Mouse (Mus musculus): ENCODE results near the gene Ms4a10. TPM values are rescaled to one million over a fixed set of nuclear protein-coding genes. Genes with fewer than 3 reads are reported as not detected.

Ms4a10 gene
- polyA plus RNA-seq, 1 experiment: not detected

DNA sequence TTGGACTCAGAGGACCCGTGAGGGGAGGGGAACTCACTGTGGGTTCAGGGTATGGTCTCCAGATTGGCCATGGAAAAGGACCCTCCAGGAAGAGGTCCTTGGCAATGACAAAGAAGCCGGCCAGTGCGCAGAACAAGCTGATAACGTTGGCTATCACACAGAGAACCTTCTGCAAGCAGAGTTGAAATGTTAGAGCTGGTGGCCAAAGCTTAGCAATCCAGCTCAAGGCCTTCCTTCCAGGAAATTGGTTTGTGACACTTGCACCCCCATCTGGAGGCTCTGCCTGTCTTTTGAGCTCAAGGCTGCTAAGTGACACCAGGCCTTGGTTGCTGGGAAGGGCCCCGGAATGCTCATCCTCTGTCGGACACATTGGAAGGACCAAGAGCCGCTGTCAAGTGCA is 8.7 kb downstream of the Ms4a10 start:
- no peak for DNase-seq
- no peak for TF ChIP-seq POLR2A (IDR thresholded peaks at IDR 0.05; ENCODE audit: low read depth, low read length)
- no peak for TF ChIP-seq CTCF (conservative IDR thresholded peaks at IDR 0.05; ENCODE audit: insufficient read depth, insufficient read length, low read depth, low read length)
- WGBS: 78% methylated on average over 7 of the region's 7 CpGs
- no peak overlapping the region for H3K4me3 ChIP-seq (ENCODE audit: insufficient read depth, low read depth, low read length)
- no peaks in the 10 kb centered on the region for H3K27me3 ChIP-seq (replicated peaks; ENCODE audit: control insufficient read depth, insufficient read depth, low read length)
- no peak overlapping the region for H3K27ac ChIP-seq (ENCODE audit: insufficient read depth, low read depth, low read length)
- H3K4me1 ChIP-seq (ENCODE audit: control insufficient read depth, insufficient read depth, low read length): no peaks in the 10 kb centered on the region
- no peaks in the 10 kb centered on the region for H3K36me3 ChIP-seq (ENCODE audit: control insufficient read depth, insufficient read depth, low read length)

DNA sequence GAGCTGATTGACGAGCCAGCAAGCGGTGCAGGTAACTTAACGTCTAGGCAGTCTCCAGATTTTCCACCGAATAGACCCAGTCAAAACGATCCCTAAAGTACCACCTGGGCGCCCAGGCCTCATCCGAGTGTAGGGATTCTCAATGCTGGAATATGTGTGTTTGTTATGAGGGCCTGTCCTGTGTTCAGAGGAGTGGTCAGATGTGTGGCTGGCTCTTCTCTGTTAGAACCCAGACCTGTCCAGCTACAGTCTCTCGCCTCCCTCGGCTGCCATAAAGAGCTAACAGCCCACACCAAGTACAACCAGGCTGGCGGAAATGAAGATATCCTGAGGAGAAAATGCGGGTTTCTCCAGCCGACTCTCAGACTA is 14.5 kb downstream of the Ms4a10 start:
- Histone ChIP-seq H3K4me3 (ENCODE audit: insufficient read depth, low read depth, low read length) (no peak overlapping the region), H3K27ac (ENCODE audit: insufficient read depth, low read depth, low read length) (no peak overlapping the region), H3K36me3 (ENCODE audit: control insufficient read depth, insufficient read depth, low read length) (no peaks in the 10 kb centered on the region), H3K27me3 (replicated peaks; ENCODE audit: control insufficient read depth, insufficient read depth, low read length) (no peaks in the 10 kb centered on the region), H3K4me1 (ENCODE audit: control insufficient read depth, insufficient read depth, low read length) (no peaks in the 10 kb centered on the region)
- WGBS: 42% methylated on average over 12 of the region's 12 CpGs
- TF ChIP-seq POLR2A (IDR thresholded peaks at IDR 0.05; ENCODE audit: low read depth, low read length) (no peak), CTCF (conservative IDR thresholded peaks at IDR 0.05; ENCODE audit: insufficient read depth, insufficient read length, low read depth, low read length) (no peak)
- DNase-seq: no peak

GRCm38 (mm10) chr19:10959085-10959977 is 15.1 kb downstream of the Ms4a10 start:
- H3K4me1 ChIP-seq (ENCODE audit: control insufficient read depth, insufficient read depth, low read length): no peaks in the 10 kb centered on the region
- H3K4me3 ChIP-seq (ENCODE audit: insufficient read depth, low read depth, low read length): no peak overlapping the region
- 26% methylated on average over 11 of the region's 11 CpGs for WGBS
- H3K27me3 ChIP-seq (replicated peaks; ENCODE audit: control insufficient read depth, insufficient read depth, low read length): no peaks in the 10 kb centered on the region
- DNase-seq: peak; percentile 75
- no peak overlapping the region for H3K27ac ChIP-seq (ENCODE audit: insufficient read depth, low read depth, low read length)
- TF ChIP-seq POLR2A (IDR thresholded peaks at IDR 0.05; ENCODE audit: low read depth, low read length): no peak
- TF ChIP-seq CTCF (conservative IDR thresholded peaks at IDR 0.05; ENCODE audit: insufficient read depth, insufficient read length, low read depth, low read length): peak; percentile 51
- no peaks in the 10 kb centered on the region for H3K36me3 ChIP-seq (ENCODE audit: control insufficient read depth, insufficient read depth, low read length)

DNA sequence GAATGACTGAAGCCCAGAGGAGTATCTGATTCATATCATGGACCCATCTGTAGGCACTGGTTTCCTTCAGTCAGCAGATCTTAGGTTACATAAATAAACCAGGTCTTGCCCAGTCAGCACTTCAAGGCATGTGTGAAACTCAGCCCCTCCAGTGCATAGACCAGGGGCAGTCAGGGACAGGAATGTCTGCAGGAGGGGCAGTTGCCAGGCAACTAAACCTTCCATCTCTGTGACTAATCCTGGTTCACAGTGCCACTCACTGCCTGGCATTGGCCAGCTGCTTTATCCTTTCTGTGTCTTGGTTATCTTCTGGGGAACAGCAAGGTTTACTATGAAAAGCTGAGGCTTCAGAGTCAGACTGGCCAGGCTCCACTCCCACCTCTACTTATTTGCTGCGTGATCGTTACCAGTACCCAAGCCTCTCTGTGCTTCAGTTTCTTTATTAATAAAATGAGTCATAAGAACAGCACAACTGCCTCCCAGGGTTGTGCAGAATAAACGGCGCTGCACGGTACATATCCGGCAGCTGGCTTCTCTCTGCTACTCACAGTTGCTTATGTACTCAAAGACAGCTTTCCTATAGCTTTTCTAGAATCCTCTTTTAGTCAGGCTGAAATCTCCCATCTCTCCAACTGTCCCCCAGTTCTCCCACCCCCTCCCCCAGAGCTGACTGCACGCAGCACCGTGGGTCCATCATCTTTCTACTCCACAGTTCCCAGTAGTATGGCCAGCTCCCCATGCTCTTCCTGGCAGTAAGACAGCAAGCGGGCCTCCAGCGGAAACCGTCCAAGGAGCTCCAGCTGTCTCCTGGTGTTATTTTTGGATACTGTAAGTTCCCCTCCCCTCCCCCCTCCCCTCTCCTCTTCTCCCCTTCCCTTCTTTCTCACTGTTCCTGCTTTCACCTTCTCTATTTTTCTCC is 22.2 kb downstream of the Ms4a10 start:
- peaks cover 9% of the 10 kb centered on the region for H3K4me1 ChIP-seq (ENCODE audit: control insufficient read depth, insufficient read depth, low read length)
- no peaks in the 10 kb centered on the region for H3K27me3 ChIP-seq (replicated peaks; ENCODE audit: control insufficient read depth, insufficient read depth, low read length)
- 0 out of 2 replicates have a peak overlapping the region, but pooled peaks have one; percentile 39 for H3K27ac ChIP-seq (ENCODE audit: insufficient read depth, low read depth, low read length)
- DNase-seq: peak; percentile 24
- 56% methylated on average over 11 of the region's 11 CpGs for WGBS
- H3K4me3 ChIP-seq (ENCODE audit: insufficient read depth, low read depth, low read length): no peak overlapping the region
- H3K36me3 ChIP-seq (ENCODE audit: control insufficient read depth, insufficient read depth, low read length): no peaks in the 10 kb centered on the region
- TF ChIP-seq CTCF (conservative IDR thresholded peaks at IDR 0.05; ENCODE audit: insufficient read depth, insufficient read length, low read depth, low read length) (no peak), POLR2A (IDR thresholded peaks at IDR 0.05; ENCODE audit: low read depth, low read length) (no peak)

DNA sequence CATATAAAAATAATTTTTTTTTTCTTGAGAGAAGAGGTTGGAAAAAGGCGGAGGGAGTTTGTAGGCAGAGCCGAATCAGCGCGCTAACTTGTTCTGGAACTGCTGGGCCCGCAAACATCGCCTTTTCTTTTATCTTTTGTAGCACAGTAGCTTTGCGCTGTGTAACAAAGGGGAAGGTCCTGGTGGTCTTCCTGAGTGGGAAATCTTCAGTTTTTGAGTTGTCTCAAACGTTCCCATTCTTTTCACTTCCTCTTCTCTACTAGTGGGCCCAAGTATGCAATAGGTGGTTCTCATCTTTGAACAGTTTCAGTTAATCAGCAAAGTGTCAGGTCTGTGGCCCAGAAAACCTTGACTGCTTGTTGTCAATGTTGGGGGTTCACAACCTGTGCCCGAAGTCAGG is 24.9 kb downstream of the Ms4a10 start:
- no peaks in the 10 kb centered on the region for H3K27me3 ChIP-seq (replicated peaks; ENCODE audit: control insufficient read depth, insufficient read depth, low read length)
- H3K4me3 ChIP-seq (ENCODE audit: insufficient read depth, low read depth, low read length): peak overlapping the region; percentile 24; the same call in 1 of the 2 replicates
- WGBS: 28% methylated on average over 9 of the region's 9 CpGs
- peaks cover 10% of the 10 kb centered on the region for H3K4me1 ChIP-seq (ENCODE audit: control insufficient read depth, insufficient read depth, low read length)
- peak overlapping the region; percentile 46; the same call in 1 of the 2 replicates for H3K27ac ChIP-seq (ENCODE audit: insufficient read depth, low read depth, low read length)
- no peaks in the 10 kb centered on the region for H3K36me3 ChIP-seq (ENCODE audit: control insufficient read depth, insufficient read depth, low read length)
- TF ChIP-seq POLR2A (IDR thresholded peaks at IDR 0.05; ENCODE audit: low read depth, low read length) (no peak), CTCF (conservative IDR thresholded peaks at IDR 0.05; ENCODE audit: insufficient read depth, insufficient read length, low read depth, low read length) (no peak)
- no peak for DNase-seq

GRCm38 (mm10) chr19:10949112-10949511 is 25.4 kb downstream of the Ms4a10 start, which contains the start of gene Ccdc86:
Gene Ccdc86 (minus strand): TSS chr19:10949266.
- TF ChIP-seq POLR2A (IDR thresholded peaks at IDR 0.05; ENCODE audit: low read depth, low read length): peak; percentile 42
- no peak for TF ChIP-seq CTCF (conservative IDR thresholded peaks at IDR 0.05; ENCODE audit: insufficient read depth, insufficient read length, low read depth, low read length)
- Histone ChIP-seq H3K27me3 (replicated peaks; ENCODE audit: control insufficient read depth, insufficient read depth, low read length) (no peaks in the 10 kb centered on the region), H3K4me1 (ENCODE audit: control insufficient read depth, insufficient read depth, low read length) (peaks cover 10% of the 10 kb centered on the region), H3K27ac (ENCODE audit: insufficient read depth, low read depth, low read length) (peak within 1 kb of the TSS; percentile 46; the same call in 1 of the 2 replicates), H3K4me3 (ENCODE audit: insufficient read depth, low read depth, low read length) (peak within 1 kb of the TSS; percentile 78), H3K36me3 (ENCODE audit: control insufficient read depth, insufficient read depth, low read length) (no peaks in the 10 kb centered on the region)
- WGBS: under 1% methylated on average over 30 of the region's 30 CpGs
- peak; percentile 98 for DNase-seq
